Mouse (Mus musculus) cerebellum, adult 8-10 months (tissue): ENCODE data around the gene Cfap221.

ENCODE experiments used
- DNase-seq: peaks from one replicate; pipeline ENCODE4 v3.0.0; 2022

Cfap221 gene

DNA sequence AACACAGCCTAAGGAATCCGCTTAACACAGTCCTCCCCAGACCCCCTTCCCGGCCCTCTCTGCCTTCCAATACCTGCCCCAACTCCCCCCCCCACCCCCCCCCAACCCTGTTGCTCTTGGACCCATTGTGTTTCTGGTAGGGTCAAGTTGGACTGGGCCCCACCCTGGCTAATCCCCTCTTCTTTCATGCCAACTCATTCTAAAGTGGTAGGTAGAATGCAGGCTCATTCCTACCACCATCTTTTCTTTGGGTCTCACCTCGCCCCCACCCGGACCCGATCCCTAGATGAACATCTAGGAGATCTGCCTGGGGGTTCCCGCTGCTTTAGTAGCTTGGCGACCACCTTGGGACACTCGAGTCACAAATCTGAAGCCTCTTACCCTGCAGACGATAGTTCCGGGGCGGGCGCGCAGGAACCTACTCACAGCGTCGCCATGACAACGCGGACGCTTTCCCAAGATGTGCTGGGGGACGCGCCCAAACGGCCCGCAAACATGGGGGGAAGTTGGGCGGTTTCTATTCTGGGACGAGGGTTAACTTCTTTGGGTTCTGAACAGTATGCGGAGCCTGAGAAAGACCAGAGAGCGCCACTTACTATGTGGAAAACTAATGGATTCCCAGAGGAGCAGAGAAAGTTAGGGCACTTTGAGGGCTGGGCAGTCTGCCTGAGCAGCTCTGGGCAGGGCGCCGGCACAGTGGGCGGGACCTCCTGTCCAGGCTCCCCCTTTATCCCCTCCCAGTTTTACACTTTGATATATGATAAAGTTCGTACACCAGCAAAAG lies at the start of gene Cfap221:
TSS of gene Cfap221 (minus strand) at position 437 of the 784 bp plus-strand sequence.
- DNase-seq = no peak

DNA sequence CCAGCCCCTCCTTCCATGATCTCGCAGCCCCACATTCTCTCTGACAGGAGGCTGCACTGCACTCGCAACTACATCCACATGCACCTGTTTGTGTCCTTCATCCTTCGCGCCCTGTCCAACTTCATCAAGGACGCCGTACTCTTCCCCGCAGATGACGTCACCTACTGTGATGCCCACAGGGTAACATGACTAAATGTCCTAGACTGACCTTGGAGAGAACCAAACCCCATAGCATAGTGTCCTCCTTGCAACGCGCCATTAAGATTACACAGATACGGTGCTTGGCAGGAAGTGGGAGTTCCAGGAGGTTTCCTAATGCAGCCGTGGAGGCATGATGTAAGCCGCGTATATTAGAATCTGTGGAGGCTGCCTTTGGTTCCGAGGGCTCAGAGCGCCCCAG lies 47.5 kb upstream of the Cfap221 start:
- DNase-seq = no peak

DNA sequence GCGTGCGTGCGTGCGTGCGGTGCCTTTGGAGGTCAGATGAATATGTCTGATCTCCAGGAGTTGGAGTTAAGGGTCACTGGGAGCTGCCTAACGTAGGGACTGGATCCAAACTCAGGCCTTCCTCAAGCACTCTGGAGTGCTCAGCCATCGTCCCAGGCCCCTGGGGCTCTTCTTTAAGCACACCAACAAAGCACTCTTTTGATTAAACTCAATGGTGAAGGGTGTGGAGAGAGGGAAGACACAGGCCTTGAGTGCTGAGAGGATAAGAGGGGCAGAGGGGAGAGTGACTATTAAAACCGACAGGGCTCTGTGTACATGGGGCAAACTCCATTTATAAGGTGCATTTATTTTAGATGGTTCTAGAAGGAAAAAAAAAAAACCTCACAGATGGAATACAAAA lies 45.4 kb upstream of the Cfap221 start:
- no peak for DNase-seq

DNA sequence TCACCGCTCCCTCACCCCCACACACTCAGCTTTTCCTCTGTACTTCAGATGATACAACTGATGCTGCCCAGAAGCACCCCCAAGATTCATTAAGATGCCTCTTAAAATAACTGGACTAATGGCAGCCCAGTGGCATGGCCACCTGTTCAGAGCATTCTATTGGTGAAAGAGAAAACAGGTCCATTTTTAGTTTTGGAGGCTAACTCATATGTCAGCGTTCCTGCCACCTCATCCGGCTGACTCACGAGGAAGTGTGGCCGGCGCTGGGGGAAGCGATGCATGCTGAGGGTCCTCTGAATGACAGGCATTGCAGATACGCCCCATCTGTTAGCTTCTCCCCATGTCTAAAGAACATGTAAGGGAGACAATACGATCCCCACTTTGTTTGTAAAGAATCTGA lies 41.6 kb upstream of the Cfap221 start:
- no peak for DNase-seq

DNA sequence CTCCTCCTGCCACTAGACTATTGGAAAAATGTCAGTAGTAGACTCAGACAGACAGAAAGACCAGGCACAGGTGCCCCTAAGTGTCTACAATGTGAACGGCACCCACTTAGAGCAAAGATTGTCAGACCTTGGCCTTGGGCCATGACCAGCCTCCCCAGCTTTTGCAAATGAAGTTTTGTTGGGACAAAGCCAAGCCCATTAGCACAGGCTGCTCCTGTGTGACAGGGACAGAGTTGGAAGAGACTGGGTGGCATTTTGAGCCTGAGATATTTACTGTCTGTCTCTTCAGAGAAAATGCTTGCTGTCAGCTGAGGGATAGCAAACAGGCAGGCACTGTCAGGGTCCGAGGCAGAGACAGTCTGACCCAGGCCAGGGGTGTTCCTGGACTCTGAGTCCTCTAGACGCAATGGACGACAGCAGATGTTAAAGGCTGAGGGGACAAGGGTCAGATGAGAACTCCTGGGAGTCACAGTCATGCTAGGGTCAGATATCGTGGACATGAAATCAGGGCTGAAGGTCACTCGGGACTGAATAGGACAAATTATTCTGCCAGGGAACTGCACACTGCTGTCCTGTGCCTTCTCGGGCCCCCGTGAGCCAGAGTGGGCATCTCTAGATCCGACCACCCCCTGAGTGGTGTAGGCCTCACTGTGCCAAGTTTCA lies 40.1 kb upstream of the Cfap221 start:
- DNase-seq = no peak

DNA sequence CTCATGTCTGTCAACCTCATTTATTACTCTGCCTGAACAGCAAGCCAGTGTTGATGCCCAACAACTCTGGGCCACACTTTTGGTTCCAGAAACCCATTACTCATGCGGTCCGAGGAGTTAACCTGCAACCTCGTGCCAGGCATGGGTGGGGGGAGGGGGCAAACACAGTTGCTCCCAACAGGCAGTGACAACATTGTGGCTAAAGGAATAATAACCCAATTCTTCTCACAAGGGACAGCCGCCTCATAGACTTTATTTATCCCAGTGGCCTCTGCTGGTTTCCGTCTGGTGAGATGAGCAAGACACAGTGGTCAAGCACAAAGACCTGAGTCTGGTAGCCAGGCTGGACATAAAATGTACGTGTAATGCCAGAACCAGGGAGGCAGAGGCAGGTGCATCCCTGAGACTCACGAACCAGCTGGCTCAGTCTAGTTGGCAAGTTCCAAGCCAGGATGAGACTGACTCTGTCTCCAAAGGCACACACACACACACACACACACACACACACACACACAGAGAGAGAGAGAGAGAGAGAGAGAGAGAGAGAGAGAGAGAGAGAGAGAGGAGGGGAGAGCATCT lies 38.5 kb upstream of the Cfap221 start:
- no peak for DNase-seq

DNA sequence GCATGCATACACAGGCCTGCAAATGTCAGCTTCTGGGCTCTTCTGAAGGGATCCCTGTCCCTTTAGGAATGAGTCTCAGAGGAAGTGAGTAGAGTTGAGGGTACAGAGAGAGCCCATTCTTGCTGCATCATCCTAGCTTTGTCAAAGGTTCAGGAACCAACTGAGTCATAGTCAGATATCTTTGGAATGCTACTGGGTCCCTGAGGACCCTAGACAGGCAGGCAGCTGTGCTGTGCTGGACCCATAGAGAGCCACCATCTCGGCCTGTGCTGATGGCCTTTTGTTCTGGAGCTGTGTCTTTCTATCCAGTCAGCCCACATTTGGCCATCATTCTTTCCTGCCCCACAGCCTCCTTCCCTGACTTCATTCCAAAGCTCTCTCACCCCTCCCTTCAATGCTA lies 37.8 kb upstream of the Cfap221 start:
- DNase-seq = no peak

DNA sequence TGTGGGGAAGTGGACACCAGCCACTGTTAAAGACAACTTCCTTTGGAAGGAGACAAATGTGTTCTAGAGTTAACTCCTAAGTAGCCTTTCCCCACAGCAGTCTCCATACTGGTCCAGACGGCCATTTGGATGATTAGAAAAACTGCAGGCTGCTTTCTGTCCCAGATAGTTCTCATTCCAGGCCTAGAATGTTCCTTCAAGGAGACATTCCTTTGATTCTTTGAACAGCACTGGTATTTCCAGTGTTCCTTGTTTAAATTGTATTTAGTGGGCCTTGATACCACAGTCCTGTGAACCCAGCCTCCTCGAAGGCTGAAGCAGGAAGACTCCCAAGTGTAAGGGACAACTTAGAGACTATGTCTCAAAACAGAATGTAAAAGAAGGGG lies 36.4 kb upstream of the Cfap221 start:
- no peak for DNase-seq

DNA sequence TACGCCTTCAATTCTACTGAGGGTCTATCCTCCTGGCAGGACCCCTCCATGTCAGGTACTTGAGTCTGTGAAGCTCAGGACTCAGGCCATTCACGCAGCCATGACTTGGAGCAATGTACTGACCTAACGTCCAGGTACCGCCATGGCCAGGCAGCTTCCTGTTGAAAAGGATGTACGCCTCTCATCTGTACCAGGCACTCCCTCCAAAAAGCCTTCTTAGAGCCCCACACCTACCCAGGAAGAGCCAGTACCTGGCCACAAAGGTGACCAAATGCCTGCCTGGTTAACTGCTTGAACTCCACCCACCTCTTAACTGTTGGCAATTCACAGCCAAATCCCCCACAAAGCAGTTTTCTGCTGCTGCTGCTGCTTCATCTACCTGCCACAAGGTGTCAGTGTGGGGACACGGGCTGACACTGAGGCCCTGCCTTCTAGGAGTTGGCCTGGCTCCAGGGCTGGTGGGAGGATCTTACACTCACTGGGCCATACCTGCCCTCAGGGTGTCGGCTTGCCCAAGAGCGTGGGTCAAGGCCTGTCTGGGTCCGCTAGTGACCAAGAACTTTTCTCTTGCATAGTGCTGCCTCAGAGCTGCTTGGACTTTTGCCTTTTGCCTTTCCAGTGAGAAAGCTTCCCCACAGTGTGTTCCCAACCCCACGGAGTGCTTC lies 35.9 kb upstream of the Cfap221 start:
- DNase-seq = peak; percentile 45

DNA sequence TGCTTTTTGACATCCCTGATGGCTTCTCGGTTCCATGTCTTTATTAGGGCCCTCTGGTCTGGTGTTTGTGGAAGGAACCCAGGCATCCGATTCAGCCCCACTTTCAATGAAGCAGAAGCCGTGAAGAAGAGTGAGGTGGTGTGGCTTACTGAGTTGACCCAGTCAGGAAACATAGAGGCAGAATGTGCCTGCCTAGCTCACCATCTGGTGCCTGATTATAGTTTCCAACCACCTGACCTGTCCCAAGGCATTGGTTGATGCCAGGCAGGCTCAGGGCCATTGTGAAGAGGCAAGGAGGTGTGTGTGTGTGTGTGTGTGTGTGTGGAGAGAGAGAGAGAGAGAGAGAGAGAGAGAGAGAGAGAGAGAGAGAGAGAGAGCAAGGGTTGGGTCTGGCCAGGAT lies 33.4 kb upstream of the Cfap221 start:
- DNase-seq = peak; percentile 41

DNA sequence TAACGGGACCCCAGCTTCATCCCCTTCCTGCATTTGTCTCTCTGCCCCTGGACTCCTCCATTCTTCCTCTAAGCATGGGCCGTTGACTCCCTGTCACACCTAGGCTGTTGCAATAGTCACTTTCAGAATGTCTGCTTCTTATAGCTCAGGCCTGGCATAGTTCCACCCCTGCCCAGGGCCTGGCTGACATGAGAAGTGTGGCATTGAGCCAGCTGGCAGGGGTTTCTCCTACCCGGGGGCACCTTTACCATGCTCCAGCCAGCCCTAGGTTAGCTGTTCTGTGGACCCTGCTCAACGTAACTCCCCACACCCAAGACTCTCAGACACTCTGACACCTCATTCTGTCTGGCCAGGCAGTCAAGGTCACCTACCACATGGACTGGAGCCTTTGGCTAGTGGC lies 30.7 kb upstream of the Cfap221 start:
- peak; percentile 22 for DNase-seq

DNA sequence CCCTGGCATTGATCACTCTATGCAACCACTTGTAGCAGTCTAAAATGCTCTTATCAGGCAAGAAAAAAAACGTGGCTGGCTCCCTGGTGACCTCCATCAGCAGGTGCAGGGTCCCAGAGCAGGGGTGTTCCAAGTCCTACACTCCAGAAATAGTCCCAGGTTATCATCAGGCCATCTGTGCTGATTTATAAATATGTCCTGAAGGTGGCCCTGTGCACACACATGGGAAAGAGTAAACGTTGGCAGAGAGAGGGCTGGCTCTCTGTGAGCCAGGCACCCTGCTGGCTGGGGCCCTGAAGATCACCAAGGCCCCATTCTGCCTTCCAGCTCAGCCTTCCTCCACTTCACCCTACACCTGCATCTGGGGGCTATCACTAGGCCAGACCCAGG lies 28.0 kb upstream of the Cfap221 start:
- DNase-seq = no peak

DNA sequence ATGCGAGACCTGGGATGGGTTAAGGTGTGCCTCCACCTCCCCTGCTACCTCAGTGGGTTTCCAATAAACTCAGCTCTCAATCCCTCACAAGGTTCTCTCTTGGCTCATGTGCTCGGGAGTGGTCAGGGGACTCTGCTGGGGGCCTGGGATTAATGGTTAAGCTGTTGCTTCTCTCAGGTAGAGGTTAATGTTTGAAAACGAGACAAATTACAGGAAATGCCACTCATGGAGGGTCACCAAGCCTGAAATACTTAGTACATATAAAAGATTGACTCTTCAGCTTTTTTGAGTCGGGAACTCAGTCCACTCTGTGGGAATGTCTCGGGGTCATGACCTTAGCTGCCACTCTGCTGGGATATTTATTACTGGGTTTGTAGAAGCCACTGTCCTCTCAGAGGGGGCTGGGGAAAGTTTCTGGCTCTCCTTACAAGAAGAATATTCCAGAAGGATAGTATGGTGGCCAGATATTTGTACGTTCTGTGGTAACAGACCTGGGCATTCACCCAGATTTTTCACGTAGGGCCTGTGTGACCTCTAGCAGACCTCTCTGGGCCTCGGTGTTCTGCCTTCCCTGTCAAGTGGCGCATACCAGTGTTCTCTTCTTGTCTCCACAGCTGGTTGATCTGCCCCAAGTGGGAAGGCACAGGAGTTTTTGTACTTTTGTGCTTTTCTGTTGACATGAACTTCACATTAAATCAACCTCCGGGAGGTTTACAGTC lies 27.5 kb upstream of the Cfap221 start:
- DNase-seq = no peak

DNA sequence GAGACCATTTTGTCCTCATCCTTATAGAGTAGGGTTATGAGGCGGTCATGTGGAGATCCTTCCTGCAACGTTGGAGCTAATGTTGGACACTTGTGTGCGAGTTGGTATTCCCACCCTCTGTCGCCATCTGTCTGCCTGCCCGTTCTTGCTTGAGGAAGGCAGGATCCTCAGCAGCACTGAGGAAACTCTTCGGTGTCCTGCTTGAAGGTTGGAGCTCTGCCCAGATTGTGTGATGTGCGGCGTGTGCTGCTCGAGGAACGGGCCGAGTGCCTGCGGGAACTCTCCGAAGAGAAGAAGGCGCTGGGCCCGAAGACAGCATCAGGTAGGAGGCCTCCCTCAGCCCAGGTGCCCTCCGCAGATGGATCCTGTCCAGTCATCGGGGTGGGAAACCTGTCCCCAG lies 24.9 kb upstream of the Cfap221 start:
- DNase-seq = no peak

DNA sequence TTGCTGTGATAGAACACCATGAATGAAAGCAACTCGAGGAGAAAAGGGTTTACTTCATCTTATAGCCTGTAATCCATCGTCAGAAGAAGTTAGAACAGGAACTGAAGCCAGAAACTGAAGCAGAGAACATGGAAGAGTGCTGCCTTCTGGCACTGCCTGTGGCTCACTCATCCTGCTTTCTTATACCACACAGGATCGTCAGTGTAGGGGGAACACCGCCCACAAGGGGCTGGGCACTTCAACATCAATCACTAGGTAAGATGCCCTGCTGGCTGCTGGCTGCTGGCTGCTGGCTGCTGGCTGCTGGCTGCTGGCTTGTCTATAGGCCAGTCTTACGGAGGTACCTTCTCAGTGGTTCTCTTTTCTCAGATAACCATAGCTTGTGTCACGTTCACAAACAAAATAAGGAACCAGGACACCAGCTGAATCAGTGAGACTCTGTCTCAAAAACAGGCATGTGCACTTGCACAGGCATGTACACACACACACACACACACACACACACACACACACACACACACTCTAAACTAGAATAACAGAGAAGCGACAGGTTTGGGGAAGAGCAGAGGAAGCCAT lies 23.4 kb upstream of the Cfap221 start:
- no peak for DNase-seq

DNA sequence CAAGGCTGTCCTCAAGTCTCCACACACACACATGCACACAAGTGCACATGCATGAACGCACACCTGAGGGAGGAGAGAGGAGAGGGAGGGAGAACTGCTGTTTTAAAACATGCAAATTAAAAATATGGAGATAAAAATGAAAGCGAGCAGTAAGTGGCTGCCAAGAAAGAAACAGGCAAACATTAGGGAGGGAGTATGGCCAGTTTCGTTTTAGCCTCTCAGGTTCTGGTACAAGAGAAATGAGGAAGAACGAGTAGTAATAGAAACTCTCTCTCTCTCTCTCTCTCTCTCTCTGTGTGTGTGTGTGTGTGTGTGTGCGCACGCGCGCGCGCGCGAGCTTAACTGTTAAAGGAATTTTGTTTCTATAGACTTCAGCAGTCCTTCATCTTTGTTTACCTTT lies 22.4 kb upstream of the Cfap221 start:
- DNase-seq = no peak

DNA sequence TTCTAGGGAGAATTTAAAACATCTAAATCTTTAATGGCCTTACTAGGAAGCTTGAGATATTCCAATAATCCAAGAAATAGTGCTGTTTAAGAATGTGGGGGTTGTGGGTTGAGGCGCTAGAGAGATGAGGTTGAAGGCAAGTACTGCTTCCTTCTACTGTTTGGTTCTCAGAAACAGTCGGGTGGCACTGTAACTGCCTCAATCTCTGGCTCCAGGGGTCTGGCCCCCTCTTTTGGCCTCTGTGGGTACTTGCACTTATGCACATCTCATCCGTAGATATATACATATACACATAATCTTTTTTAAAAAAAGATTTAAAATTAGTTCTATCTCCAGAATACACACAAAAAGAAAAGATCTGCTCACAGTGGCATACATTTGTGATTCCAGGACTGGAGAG lies 21.9 kb upstream of the Cfap221 start:
- no peak for DNase-seq

DNA sequence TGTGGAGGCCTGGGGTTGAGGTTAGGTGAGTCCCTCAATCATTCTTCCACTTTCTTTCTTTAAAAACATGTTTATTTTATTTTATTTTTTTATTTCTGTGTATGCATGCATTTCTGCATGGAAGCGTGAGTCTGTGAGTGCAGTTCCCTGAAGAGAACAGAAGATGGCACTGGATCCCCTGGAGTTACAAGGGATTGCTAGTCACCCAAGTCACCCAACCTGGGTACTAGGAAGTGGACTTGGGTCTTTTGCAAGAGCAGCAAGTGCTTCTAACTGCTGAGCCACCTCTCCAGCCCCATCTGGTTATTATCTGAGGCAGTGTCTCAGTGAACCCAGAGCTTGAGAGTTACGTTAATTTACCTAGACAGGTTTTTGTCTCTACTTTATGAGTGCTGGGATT lies 19.2 kb upstream of the Cfap221 start:
- no peak for DNase-seq

DNA sequence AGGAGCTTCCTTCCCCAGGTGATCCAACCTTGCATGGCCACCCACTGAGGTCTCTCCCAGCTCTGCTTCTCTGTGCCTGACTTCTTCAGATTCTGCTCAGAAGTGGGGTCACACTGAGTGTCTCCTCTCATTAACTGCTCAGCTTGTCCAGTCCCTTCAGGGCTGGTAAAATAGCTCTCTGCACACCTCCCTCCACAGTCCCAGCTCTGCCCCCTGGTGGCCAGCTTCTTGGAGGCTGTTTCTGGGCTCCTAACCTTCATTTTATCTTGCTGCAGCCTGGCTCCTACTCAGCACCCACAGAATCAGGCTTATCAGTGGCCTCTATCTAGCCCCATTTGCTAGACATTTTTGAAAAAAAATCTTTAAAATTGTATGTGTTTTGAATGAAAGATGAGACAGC lies 16.1 kb upstream of the Cfap221 start:
- peak; percentile 58 for DNase-seq

DNA sequence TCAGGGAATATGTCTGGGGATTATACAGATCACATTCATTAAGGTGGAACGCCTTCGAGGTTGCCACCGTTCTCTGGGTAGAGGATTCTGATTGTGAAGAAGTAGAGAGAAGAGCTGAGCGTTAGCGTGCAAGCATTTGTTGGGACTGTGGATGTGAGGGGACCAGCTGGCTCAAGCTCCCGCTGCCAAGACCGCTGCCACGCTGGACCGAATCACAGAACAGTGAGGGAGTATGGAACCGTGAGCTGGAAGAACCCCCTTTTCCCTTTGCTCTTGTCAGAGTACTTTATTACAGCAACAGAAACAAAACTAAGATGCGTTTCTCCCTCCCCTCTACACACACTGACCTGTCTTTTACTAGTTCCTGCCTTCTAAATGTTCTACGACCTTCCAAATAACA lies 15.6 kb upstream of the Cfap221 start:
- DNase-seq = no peak

DNA sequence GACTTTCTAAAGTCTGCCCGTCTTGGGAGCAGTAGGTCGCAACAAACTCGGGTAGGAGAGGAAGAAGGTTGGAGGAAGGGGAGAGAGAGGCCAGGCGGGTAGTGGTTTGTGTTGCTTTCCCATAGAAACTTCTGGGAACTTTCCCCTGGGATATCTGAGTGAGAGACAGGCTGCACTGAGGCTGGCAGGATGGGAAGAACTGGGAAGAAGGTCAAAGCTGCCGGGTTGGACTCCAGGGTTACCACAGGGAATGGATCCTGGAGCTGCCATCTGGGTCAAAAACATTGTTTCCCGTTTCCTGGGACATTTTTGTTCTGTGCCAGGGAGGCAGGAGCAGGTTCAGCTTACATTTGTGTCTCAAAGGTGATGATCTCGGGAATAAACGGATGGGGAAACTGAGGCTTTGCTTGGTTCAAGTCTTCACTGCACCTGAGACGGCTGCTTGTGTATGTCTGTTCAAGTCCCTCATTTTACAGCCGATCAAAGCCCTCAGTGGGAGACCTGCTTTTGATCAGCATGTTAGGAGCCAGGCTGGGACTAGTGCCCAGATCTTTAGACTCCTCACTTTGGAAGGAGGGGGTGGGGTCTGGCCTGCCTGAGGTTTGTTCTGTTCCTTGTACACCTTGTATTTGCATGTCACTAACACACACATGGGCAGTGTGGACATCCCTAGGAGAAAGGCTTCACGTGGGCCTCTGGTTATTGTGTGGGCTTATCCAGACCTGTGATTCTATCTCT lies 11.0 kb upstream of the Cfap221 start:
- no peak for DNase-seq
